Mouse (Mus musculus) fibroblast of lung, adult 2 months (primary cell): Measurements from ENCODE around the gene Col24a1.

Source experiments
- DNase-seq: peaks from one replicate; pipeline ENCODE4 v3.0.0-alpha.2; 2011; ENCODE audit warnings: low read depth

Gene Col24a1

DNA sequence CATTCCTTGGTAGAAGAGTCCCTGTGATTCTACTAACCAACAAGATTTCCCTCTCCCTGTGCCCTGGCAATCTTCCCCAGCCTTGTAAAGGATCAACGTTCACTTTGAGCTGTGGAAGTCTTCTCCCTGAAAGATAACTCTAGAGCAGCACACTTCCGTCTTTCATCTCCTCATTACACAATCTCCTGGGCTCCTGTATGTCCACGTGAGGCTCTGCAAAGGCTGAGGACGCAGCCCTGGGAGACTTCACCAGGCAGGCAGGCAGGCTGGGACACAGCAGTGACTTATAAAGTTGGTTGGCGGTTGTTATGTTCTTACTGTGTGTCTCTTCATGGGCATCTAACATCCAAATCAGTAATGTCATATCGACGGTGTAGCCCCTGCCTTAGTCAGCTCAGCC lies 170.1 kb downstream of the Col24a1 start:
- no peak for DNase-seq

- no peak for DNase-seq
Observed at GRCm38 (mm10) chr3:145463731-145464130, 171.5 kb downstream of the Col24a1 start.

DNA sequence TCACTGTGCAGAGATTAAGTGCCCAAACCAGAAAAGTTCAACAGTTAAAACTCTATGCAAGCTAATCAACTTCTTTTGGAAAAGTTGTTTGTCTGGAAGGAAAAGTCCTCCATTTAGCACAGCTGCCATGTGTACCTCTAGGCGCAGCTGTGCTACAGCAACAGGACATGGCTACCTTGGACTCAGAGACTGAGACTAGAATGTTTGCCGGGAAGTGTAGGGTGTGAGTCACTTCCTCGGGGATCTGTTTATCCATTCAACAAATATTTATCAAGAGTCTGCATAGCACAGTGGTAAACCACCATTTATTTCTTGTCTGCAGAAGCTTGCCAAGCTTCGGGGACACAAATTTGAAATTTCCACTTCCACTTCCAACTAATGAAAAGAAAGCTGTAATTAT lies 178.8 kb downstream of the Col24a1 start:
- no peak for DNase-seq

GRCm38 (mm10) chr3:145474163-145474562 lies 181.9 kb downstream of the Col24a1 start:
- no peak for DNase-seq

DNA sequence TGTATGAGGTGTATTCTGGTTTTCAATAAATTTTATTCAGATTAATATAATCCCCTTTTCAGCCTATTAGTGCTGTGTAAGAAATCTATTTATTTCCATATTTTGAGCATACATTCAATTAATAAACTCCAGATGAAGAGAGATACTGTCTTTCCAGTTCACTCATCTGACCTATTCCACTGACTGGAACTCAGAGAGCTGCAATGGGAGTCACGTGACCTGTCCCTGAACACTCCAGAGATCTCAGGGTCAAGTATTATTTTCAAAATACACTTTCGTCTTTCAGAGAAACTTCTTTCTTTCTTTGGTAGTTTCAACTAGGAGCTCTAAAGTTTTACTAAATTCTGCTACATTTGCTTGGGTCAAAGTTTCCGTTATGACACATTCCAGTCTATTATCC lies 184.4 kb downstream of the Col24a1 start:
- DNase-seq, result no peak

GRCm38 (mm10) chr3:145477074-145477473 lies 184.8 kb downstream of the Col24a1 start:
- no peak for DNase-seq

DNA sequence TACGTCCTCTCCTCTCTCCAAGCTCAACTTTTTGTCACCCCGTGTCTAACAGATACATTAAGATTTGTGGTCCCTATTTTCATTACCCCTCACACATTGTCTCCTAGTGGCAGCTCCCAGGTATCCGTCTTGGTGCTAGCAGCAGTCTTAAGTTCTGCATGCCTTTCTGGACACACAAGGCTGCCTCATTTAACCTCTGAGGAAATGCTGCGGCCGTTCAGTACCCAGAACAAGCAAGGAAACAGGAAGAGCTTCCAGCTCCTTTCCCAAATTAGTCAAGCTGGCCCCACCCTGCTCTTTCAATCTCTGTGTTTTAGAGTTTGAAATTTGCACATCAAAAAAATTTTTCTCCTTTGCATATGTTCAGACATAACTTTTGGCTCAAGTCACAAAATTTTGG lies 186.2 kb downstream of the Col24a1 start:
- no peak for DNase-seq

GRCm38 (mm10) chr3:145490279-145490678 lies 198.0 kb downstream of the Col24a1 start:
- DNase-seq, result no peak

DNA sequence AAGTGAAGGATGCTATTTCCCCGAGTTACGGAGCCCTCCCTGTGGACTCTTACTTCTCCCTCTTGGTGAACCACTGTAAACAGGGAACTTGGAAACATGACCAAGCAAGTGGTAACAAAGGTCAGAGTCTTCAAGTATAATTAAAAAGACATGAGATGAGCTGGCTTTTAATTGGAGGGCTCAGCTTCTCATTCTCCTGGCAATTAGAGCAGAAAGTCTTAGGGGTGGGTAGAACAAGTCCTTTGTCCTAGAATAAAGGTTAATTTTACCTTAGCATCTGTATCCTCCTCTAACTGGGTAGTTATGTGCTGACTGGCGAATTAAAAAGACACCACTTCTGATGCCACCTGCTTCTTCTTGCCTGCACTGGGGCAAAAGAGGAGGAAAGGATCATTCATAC lies 199.1 kb downstream of the Col24a1 start:
- DNase-seq, result no peak

DNA sequence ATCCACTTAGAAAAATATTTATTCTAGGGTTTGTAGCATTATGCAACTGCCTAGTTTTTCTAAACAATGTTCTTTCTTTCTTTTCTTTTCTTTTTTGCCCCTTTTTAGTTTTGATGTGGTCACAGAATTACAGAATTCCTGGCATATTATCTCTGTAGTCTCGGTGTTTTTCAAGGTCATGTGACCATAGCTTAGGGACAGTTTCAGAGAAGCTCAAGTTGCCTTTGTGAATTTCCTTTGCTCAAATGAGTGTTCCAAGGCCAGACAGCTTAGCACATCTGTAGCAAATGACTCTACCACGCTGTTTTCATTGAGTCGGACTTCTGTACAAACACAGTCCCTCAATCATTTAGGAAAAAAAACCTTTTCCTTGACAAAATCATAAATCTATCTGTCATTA lies 205.9 kb downstream of the Col24a1 start:
- no peak for DNase-seq

GRCm38 (mm10) chr3:145498893-145499292 lies 206.6 kb downstream of the Col24a1 start:
- DNase-seq, result no peak

- no peak for DNase-seq
Observed at GRCm38 (mm10) chr3:145504830-145505229, 212.6 kb downstream of the Col24a1 start.

GRCm38 (mm10) chr3:145508550-145508949 lies 216.3 kb downstream of the Col24a1 start:
- no peak for DNase-seq

DNA sequence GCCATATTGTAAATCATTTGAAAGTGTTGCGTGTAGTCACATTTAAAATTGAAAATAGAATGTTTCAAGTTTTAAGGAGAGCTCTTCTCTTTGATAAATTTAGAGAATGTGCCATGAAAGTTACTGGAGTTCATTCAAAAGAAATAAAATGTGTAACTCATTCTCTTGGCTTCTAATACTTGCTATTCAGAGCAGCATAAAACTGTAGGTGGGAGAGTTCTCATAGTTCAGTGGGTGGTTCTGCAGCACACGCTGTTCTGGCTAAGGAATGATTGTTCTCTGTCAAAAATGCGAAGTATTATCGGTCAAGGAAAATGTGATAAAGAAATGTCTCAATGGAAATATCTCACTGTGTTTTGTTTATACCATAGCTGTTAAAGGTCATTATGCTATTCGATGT lies 221.9 kb downstream of the Col24a1 start:
- no peak for DNase-seq

DNA sequence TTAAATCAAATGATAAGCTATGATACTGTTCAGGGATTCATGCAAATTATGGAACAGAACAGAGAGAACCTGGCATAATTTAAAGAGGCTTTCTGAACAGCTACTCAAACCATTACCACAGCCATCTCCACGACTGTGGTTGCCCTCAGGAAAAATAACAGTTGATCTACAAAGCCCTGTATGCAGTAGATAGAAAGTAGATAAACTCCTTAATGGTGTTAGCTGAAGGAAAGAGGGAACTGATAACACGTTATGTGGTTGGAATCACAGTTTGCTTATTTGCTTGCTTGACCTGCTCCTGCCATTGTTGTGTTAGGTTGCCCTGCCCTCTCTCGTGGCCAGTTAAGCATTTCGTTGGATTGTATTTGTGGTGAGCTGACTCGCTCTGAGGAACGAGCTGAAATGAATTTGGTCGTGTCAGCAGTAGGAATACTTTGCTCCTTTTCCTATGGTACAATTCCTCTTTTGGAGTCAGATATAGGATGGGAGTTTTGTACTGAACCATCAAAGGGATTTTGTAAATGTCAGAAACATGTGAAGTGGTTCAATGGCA lies 229.3 kb downstream of the Col24a1 start:
- peak; percentile 45 for DNase-seq

DNA sequence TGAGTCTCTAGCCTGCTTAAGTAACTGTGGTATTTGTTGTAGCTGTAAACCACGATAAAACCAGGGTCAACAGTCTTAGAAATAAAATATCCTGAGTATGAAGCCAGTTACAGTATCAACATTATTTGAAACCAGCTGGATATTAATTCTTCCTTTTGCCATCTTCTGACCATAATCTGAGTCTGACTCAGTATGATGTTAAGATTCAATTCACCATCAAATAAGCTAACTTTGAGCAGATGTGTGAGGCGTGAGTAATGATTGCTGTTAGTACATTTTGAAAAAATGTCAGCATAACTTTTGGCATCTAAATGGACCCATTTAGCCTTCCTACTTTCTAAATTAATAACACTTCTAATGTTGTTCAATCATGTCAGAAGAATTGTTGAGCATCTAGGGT lies 230.0 kb downstream of the Col24a1 start:
- DNase-seq, result peak; percentile 34

- DNase-seq, result no peak
Observed at GRCm38 (mm10) chr3:145525266-145525665, 233.0 kb downstream of the Col24a1 start.

- no peak for DNase-seq
Observed at GRCm38 (mm10) chr3:145537870-145538269, 245.6 kb downstream of the Col24a1 start.

DNA sequence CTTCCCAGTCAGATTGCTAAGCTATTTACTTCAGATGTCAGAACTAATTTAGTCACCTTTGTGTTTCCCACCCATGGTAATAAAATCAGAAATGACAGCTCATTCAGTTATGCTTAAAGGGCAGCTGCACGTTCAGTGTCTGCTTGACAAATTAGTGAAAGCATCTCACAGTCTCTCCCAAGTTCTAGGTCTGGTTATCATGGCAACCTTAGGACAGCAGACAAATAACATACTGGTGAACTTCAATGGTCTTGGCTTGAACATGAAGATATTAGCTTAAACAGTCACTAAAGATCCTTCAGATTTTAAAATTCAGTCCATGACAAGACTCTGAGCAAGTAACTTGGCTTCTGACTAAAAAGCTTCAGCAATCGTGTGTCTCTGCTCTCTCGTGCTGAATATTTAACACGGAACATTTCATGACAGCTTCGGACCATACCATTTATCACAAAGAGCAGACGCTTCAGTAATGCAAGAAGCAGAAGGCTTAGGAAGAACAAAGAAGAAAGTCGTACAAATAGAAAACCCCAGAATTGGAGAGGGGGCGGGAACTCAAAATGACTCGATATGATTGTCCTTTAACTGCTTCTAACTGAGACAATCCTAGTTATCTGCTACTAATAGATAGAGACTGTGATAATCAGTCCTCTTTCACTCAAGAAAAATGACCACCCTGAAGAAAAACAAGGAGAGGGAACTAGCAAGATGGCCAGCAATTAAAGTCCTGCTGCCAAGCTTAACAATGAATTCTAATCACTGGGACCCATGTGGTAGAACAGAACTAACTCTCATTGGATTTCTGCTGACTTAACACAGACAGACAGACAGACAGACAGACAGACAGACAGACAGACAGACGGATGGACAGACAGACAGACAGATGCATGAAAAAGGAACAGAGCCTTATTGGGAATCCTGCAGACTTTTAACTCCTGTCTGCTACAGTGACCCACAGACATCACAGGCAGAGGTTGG lies 256.5 kb downstream of the Col24a1 start:
- DNase-seq, result no peak

- DNase-seq, result no peak
Observed at GRCm38 (mm10) chr3:145550216-145550615, 257.9 kb downstream of the Col24a1 start.

GRCm38 (mm10) chr3:145554388-145554787 lies 262.1 kb downstream of the Col24a1 start:
- DNase-seq, result no peak

- no peak for DNase-seq
Observed at GRCm38 (mm10) chr3:145556206-145556605, 263.9 kb downstream of the Col24a1 start.

DNA sequence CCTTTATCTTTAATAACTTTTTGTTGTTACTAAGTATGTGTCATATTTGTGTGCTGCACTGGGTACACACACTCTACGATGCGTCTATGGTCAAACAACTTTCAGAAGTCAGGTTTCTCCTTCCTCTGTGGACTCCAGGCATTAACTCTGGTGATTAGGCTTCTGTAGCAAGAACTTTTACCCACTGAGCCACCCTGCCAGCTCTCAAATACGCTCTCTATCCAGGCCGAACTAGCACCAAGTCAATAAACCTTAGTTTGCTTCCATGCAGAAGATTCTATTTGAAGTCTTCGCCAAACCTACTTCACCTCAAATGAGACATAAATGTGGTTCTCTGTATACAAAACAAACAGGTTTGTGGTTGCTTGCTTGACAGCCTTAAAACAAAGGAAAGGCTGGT lies 267.4 kb downstream of the Col24a1 start:
- DNase-seq, result no peak

- no peak for DNase-seq
Observed at GRCm38 (mm10) chr3:145560117-145560516, 267.8 kb downstream of the Col24a1 start.
